Mouse (Mus musculus) G1E (cell line): ENCODE measurements around the gene Zfp661. TPM values are rescaled to one million over a fixed set of nuclear protein-coding genes. Genes with fewer than 3 reads are reported as not detected.

Experiments
- ATAC-seq: 2 replicates; pipeline ENCODE4 v1.8.0; 2016; ENCODE audit warnings: mild to moderate bottlenecking; ENCODE audit not compliant: insufficient number of reproducible peaks, poor library complexity, low FRiP score, severe bottlenecking; ENCODE audit errors: extremely low read depth
- DNase-seq: peaks from one replicate; pipeline ENCODE4 v3.0.0; 2012; ENCODE audit warnings: low spot score
- H3K27me3 ChIP-seq: 2 replicates; pipeline ENCODE4 v1.6.1; 2012; ENCODE audit warnings: mild to moderate bottlenecking, low read length, inconsistent platforms; ENCODE audit not compliant: insufficient read depth
- H3K36me3 ChIP-seq: replicated peaks from 2 replicates; pipeline ENCODE3; 2012; ENCODE audit warnings: mild to moderate bottlenecking, inconsistent platforms
- H3K4me1 ChIP-seq: 2 replicates; pipeline ENCODE4 v1.6.1; 2012; ENCODE audit warnings: low read depth, low read length, inconsistent platforms, mixed read lengths; ENCODE audit not compliant: insufficient read depth
- H3K4me3 ChIP-seq: 2 replicates; pipeline ENCODE4 v1.5.1; 2012; ENCODE audit warnings: low read depth, mild to moderate bottlenecking, inconsistent platforms, low read length, moderate library complexity, mixed read lengths
- H3K9me3 ChIP-seq: replicated peaks from 2 replicates; pipeline ENCODE4 v1.6.1; 2012; ENCODE audit warnings: inconsistent platforms
- CTCF ChIP-seq: IDR thresholded peaks from 2 replicates; pipeline ENCODE4 v1.5.1; 2012; ENCODE audit warnings: low read depth, low read length, inconsistent platforms, mixed read lengths
- GATA1 ChIP-seq: IDR thresholded peaks from 2 replicates; pipeline ENCODE4 v1.6.1; 2012; ENCODE audit warnings: borderline replicate concordance, low read length, inconsistent platforms, mixed read lengths
- GATA2 ChIP-seq: IDR thresholded peaks from 2 replicates; pipeline ENCODE4 v1.6.1; 2012; ENCODE audit warnings: low read depth, low read length, inconsistent platforms, borderline replicate concordance
- POLR2AphosphoS5 ChIP-seq: IDR thresholded peaks from 2 replicates; pipeline ENCODE4 v1.6.1; 2012; ENCODE audit warnings: low read depth, low read length, inconsistent platforms; ENCODE audit not compliant: insufficient replicate concordance
- TAL1 ChIP-seq: conservative IDR thresholded peaks from 2 replicates; pipeline ENCODE4 v1.6.1; 2012; ENCODE audit warnings: low read depth, low read length, inconsistent platforms, mixed read lengths
- polyA plus RNA-seq: library from polyadenylated mRNA; stranded (reverse); fragments of >175 nt; gene quantifications from 2 replicates; pipeline ENCODE4 v1.2.3, GENCODE M21; 2012
- total RNA-seq, 2 experiments: library from RNA; stranded (forward) in 1 of 2; stranded (reverse) in 1 of 2; fragments of 200-1000 nt in 1 of 2; fragments of >200 nt in 1 of 2; fragmentation: Nextera tagmentation in 1 of 2; gene quantifications; 2 replicates each; pipeline ENCODE4 v1.2.3; 2014 to 2017

Zfp661 gene
- total and polyA plus RNA-seq, 3 experiments: 0.22 to 6.5 (median 6.3) TPM

GRCm38 (mm10) chr2:127624786-127625185 lies 37.9 kb upstream of the Zfp661 start:
- no peak for TF ChIP-seq GATA1
- no peak for TF ChIP-seq TAL1
- TF ChIP-seq POLR2AphosphoS5: no peak
- TF ChIP-seq GATA2: no peak
- TF ChIP-seq CTCF: no peak

GRCm38 (mm10) chr2:127622065-127622464 lies 35.2 kb upstream of the Zfp661 start:
- ATAC-seq (no peak), DNase-seq (no peak)
- H3K36me3 ChIP-seq: no peaks in the 10 kb centered on the region
- no peak overlapping the region for H3K4me3 ChIP-seq
- no peaks in the 10 kb centered on the region for H3K9me3 ChIP-seq
- TF ChIP-seq GATA1 (no peak), TAL1 (no peak), GATA2 (no peak), CTCF (no peak), POLR2AphosphoS5 (no peak)
- H3K4me1 ChIP-seq: no peaks in the 10 kb centered on the region
- H3K27me3 ChIP-seq: 0 out of 2 replicates have a peak, but pooled peaks cover 3% of the 10 kb centered on the region

More at GRCm38 (mm10) chr2:127624786-127625185, 37.9 kb upstream of the Zfp661 start:
- no peak for ATAC-seq
- Histone ChIP-seq H3K4me1 (no peaks in the 10 kb centered on the region), H3K9me3 (no peaks in the 10 kb centered on the region), H3K4me3 (no peak overlapping the region), H3K27me3 (no peaks in the 10 kb centered on the region), H3K36me3 (no peaks in the 10 kb centered on the region)
- no peak for DNase-seq

GRCm38 (mm10) chr2:127619311-127619710 lies 32.4 kb upstream of the Zfp661 start:
- H3K27me3 ChIP-seq: peaks cover 3% of the 10 kb centered on the region; the same call in 1 of the 2 replicates
- H3K4me3 ChIP-seq: no peak overlapping the region
- DNase-seq (no peak), ATAC-seq (no peak)
- H3K36me3 ChIP-seq: no peaks in the 10 kb centered on the region
- no peaks in the 10 kb centered on the region for H3K9me3 ChIP-seq
- no peak for TF ChIP-seq POLR2AphosphoS5
- no peaks in the 10 kb centered on the region for H3K4me1 ChIP-seq

GRCm38 (mm10) chr2:127612288-127612687 lies 25.4 kb upstream of the Zfp661 start:
- H3K27me3 ChIP-seq: peaks cover 11% of the 10 kb centered on the region
- no peak for DNase-seq
- no peak for ATAC-seq

GRCm38 (mm10) chr2:127611386-127611785 lies 24.5 kb upstream of the Zfp661 start:
- Histone ChIP-seq H3K36me3 (peaks cover 4% of the 10 kb centered on the region), H3K27me3 (peaks cover 11% of the 10 kb centered on the region), H3K4me1 (no peaks in the 10 kb centered on the region), H3K4me3 (no peak overlapping the region), H3K9me3 (no peaks in the 10 kb centered on the region)
- DNase-seq (no peak), ATAC-seq (no peak)
- no peak for TF ChIP-seq TAL1
- TF ChIP-seq POLR2AphosphoS5: no peak
- TF ChIP-seq GATA1: no peak
- no peak for TF ChIP-seq CTCF
- no peak for TF ChIP-seq GATA2

More at GRCm38 (mm10) chr2:127612288-127612687, 25.4 kb upstream of the Zfp661 start:
- no peaks in the 10 kb centered on the region for H3K36me3 ChIP-seq
- TF ChIP-seq POLR2AphosphoS5 (no peak), TAL1 (no peak), CTCF (no peak), GATA1 (no peak), GATA2 (no peak)
- no peaks in the 10 kb centered on the region for H3K9me3 ChIP-seq
- no peak overlapping the region for H3K4me3 ChIP-seq
- H3K4me1 ChIP-seq: no peaks in the 10 kb centered on the region

GRCm38 (mm10) chr2:127608986-127609385 lies 22.1 kb upstream of the Zfp661 start:
- ATAC-seq: no peak

More at GRCm38 (mm10) chr2:127608986-127609385, 22.1 kb upstream of the Zfp661 start:
- H3K36me3 ChIP-seq: peaks cover 25% of the 10 kb centered on the region
- no peak for DNase-seq
- no peaks in the 10 kb centered on the region for H3K4me1 ChIP-seq
- H3K4me3 ChIP-seq: no peak overlapping the region
- no peak for TF ChIP-seq POLR2AphosphoS5
- no peak for TF ChIP-seq CTCF
- no peak for TF ChIP-seq GATA2
- TF ChIP-seq TAL1: no peak
- TF ChIP-seq GATA1: no peak
- no peaks in the 10 kb centered on the region for H3K9me3 ChIP-seq
- peaks cover 11% of the 10 kb centered on the region for H3K27me3 ChIP-seq
